Mouse (Mus musculus) heart, adult 8-10 months (tissue): ENCODE measurements at regions not wholly inside any gene's neighbourhood (a gene's known extent, or its start where the extent isn't known, plus 50 kb on each side); places are given as distances from the start of the nearest gene placed in this dataset.
"Not testable (repeated sequence)": the region's sequence is repeated elsewhere in the genome, so short reads cannot be mapped to it uniquely, and the experiment has no call there.

Source experiments
- DNase-seq: peaks from one replicate; pipeline ENCODE4 v3.0.0; 2022; ENCODE audit warnings: low spot score

DNA sequence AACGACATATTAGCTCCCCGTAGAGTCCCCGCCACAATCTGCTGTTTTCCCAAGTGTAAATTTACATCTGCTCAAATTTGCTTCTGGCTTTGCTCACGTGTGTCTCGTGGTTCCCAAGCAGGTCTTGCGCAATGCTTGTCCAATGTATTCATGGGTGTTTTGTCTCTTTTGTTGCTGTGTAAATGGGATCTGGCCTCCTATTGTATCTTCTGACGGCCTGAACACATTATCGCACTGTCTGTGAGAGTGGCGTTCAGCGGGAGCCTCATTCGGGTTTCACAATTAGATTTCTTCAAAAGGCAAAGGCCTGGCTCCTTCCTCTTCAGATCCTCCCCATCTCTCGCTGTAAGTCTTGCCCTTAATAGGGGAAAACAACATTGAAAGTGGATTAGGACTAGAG, 274.5 kb downstream of the Fam19a5 start:
- DNase-seq, result no peak

DNA sequence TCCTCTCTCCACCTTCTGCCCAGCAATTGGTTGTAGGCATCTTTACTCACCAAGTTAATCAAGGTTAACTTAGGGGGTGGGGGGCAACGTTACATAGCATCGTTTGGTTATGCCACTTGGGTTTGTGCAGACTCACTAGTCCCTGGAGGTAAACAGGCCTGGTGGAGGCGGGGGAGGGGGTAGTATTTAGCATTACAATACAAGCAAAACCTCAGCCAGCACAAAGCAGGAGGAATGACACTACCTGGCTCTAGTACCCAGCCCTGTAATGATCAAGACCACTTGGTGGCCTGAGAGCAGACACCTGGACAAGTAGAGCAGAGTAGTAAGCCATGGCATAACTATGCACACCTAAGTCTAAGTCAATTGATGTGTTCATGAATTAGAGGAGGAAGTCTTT, 298.0 kb downstream of the Fam19a5 start:
- no peak for DNase-seq

- DNase-seq, result no peak
These were observed 315.0 kb downstream of the Fam19a5 start for GRCm38 (mm10) chr15:87859069-87859468.

- no peak for DNase-seq
These were observed 332.3 kb downstream of the Fam19a5 start for GRCm38 (mm10) chr15:87876286-87876899.

- DNase-seq, result no peak
These were observed 346.8 kb downstream of the Fam19a5 start for GRCm38 (mm10) chr15:87890903-87891302.

- not testable (repeated sequence) for DNase-seq
These were observed 350.8 kb downstream of the Fam19a5 start for GRCm38 (mm10) chr15:87894866-87895265.

GRCm38 (mm10) chr15:87898655-87899054, 354.6 kb downstream of the Fam19a5 start:
- DNase-seq, result no peak

DNA sequence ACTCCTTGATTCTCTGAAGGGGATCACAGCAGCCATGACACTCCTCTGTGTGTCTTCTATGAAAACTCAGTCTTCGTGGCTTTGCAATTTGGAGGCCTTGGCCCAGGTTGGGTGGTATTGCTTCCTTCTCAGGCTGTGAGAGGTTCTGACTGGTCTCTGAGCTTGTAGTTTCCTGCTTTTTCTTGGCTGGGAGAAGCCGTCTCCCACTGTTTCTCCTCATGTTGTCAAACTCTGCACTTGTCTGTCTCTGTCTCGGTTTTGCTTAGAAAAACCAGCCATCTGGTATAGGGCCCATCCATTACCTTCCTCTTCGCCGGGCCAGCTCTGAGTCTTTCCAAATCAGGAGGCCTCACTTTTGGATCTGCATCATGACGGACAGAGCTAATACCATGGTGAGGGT, 360.3 kb downstream of the Fam19a5 start:
- no peak for DNase-seq

GRCm38 (mm10) chr15:87906310-87906709, 362.2 kb downstream of the Fam19a5 start:
- no peak for DNase-seq

DNA sequence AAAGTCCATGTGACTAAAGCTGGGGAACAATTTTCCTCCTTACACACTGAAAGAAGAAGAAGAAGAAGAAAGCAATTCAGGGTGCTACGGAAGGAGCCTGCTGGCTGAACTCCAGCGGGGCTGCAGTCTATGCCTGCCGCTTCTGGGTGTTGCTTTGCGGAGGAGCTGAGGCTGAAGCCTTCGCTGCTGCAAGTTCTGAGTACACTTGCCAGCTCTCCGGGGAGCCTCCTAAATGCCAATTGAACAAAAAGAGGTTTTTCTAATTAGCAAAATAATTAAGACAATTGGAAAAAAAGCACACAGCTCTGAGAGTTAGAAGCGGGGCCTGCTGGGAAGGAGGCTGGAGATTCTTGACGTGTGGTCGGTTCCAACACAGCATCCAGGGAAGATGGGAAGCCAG, 378.0 kb downstream of the Fam19a5 start:
- DNase-seq, result no peak

DNA sequence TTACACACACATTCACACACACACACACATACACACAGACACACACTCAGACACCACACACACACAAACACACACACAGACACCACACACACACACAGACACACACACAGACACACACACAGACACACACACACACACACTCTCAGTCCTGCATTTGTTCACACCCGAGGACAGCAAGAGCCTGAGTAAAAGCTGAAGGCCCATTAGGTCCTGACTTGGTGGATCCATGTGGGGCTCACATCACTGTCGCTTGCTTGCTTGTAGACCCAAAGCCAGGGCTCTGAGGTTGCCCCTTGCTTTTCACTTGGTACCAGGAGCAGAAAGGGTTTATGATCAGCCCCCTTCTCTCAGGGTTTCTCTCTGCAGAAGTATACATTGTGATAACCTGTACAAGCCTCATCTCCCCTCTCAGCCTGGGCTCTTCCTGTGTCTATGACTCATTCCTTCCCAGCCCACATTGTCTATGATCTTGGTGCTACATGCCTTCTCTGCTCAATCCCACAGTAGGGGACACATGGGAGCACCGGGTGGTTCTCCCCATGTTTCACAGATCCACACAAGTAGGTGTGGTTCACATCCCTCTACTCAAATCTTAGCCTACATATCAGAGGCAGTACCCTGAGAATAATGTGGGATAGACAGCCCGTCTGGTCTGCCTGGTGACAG, 378.8 kb downstream of the Fam19a5 start:
- DNase-seq, result no peak

DNA sequence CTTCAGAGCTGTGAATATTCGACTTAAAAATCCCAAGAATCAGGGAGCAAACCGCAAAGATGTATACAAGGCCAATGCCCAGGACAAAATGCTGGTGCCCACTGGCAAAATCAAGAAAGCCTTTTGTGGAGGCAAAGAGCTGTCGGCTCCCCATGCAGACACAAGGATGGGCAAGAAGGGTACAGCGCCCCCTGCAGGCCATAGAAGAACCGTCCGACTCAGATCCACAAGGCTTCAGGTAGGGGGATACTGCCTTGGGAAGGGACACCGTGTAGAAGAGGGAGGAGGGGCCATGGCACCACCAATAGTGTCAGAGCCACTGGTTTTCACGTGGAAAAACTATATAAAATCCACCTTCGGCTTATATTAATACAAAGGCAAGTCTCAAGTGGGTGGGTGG, 379.8 kb downstream of the Fam19a5 start:
- no peak for DNase-seq

DNA sequence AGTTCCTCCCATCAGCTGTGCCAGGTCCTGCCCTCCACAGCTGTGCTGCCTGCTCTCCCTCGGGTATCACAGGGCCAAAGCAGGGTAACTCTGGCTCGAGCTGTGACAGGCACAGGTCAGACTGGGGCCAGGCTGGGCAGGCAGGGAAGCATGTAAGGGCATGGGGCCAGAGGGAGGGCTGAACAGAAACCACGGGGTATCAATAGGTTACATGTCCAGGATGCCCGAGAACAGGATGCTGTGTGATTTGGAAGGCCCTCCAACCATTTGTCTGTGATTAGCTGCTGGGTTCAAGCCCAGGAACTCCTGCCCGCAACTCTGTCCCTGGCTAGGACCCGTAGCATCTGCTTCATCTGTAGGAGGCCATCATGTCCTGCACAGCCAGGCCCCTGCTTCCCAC, 391.9 kb downstream of the Fam19a5 start:
- no peak for DNase-seq

- DNase-seq, result no peak
These were observed 396.7 kb downstream of the Fam19a5 start for GRCm38 (mm10) chr15:87940837-87941236.

GRCm38 (mm10) chr15:87952531-87952930, 408.4 kb downstream of the Fam19a5 start:
- DNase-seq, result no peak

DNA sequence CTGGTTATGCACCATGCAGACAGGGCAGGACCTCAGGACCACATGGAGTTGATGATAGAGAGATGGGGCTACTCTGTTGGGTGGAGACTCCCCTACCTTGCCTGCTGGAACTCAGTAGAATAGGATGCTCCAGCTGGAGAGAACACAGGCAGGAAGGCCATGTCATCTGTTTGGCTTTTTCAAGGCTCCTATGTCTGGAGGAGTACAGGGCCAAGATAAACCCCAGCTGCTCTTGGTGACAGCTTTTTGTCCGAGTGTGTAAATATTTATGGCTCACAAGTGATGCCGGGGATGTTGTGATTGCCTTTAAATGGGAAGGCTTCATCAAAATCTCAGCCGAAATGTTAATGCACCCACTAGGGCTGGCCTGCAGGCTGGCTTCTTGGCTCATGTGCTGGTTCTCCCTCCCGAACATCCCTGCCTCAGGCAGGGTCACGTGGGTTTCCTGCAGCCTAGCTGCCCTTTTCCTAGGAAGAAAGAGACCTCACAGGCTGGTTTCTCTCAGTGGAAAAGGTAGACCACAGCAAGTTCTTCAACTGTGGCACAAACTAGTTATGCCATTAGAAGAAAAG, 411.7 kb downstream of the Fam19a5 start:
- DNase-seq, result no peak

GRCm38 (mm10) chr15:87958866-87959265, 414.8 kb downstream of the Fam19a5 start:
- no peak for DNase-seq

DNA sequence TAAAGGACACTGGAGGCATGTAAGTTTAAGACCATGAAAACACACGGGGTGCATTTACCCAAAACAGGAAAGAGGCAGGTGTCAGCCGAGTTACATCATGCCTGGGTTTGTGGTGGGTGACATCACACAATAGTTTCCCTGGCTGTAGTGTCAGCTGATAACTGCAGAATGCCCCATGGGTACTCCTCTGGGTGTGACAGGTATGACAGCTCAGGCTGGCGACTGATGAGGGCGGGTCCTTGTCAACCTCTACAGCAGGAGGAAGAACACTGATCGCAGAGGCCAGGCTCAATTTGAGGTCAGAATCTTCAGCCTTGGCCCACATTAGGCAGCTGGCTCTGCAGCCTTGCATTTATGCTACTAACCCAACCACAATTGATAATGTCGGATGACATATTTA, 428.5 kb downstream of the Fam19a5 start:
- no peak for DNase-seq

GRCm38 (mm10) chr15:87987322-87987985, 443.4 kb downstream of the Fam19a5 start:
- DNase-seq, result no peak

GRCm38 (mm10) chr15:87994546-87994945, 450.4 kb downstream of the Fam19a5 start:
- no peak for DNase-seq

DNA sequence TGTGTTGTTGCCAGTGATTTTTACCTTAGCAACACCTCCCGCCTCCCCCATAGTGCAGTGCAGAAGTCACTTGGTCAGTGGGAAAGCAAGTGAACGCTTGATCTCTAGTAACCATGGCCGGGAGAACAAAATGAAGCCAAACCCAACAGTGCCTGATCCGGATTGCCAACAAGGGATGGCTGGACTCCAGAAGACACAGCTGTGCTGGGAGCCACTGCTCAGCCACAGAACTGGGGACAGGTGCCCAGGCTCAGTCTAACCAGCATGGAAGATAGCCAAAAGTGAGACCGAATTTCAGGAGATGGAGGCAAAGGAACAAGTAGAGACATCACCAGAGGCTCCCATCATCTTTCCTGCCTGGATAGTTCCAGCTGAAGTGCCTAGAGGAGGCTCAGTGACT, 473.0 kb downstream of the Fam19a5 start:
- DNase-seq, result no peak

DNA sequence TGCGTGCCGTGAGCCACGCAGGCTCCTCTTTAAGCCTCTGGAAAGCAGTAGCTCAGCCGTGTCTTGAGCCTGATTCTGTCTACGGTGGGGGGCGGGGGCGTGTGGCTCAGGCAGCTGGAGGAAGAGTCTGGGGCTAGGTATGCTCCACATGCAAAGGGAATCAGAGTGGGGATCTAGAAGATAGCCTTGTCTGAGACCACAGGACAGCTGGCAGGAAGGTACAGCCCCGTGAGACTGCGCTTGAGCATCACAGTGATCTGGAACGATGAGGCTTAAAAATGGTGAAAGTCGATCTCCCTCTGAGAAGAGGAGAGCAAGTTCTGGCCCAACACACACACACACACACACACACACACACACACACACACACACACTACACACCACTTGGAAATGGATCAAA, 488.7 kb downstream of the Fam19a5 start:
- DNase-seq, result no peak

DNA sequence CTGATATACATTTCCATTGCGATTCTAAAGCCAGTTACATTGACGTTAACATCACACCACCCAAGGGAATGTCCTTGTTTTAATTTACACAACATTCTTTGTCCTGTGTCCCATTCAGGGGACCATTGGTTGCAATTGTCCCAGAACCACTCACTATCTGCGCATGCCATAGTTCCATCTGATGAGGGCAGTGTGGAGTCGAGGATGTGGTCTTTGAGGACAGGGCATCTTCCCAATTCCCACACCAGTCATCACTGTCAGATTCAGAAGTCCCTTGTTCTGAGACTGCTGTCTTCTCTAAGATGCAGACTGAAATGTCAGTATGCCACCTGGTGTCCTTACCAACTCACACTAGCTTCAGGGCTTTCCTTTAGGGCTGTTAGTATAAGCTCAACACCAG, 489.6 kb downstream of the Fam19a5 start:
- no peak for DNase-seq
